Mouse (Mus musculus) bone marrow macrophage, adult 2 months (primary cell): ENCODE results near the gene Coq10a.

Experiments
- CTCF ChIP-seq: IDR thresholded peaks from 2 replicates; pipeline ENCODE4 v1.5.1; 2012; ENCODE audit warnings: low read depth, mild to moderate bottlenecking, low read length, moderate library complexity
- POLR2A ChIP-seq: IDR thresholded peaks from 2 replicates; pipeline ENCODE4 v1.6.1; 2012; ENCODE audit warnings: mild to moderate bottlenecking, low read depth, low read length, borderline replicate concordance

GRCm38 (mm10) chr10:128411211-128412054 lies 42.6 kb upstream of the Coq10a start, which contains the start of the genes Nabp2 and Rnf41:
- no peak for TF ChIP-seq CTCF
- TF ChIP-seq POLR2A = no peak
